Mouse (Mus musculus): ENCODE results near the gene Usp17la.
"Not testable (repeated sequence)": the region's sequence is repeated elsewhere in the genome, so short reads cannot be mapped to it uniquely, and the experiment has no call there.

The Usp17la gene

DNA sequence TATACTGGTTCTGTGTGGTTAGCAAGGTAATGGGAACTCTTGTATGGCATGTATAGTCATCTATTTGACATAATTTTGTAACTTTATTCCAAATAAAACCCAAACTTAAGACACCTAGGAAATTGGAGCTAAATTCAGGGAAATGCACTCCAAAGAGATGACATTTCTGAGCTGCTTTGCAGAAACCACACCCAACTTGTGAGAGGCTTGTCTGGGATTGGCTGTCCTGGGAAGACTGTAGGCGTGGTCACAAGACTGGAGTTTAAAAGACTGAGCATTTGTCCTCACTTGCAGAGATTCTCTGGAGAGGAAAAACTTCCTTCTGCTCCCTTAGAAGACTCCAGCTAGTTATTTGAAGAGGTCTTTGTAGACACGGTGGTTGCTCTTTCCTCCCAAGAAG lies at the start of gene Usp17la:
Gene Usp17la, plus strand, starts transcription at position 301 of the 400 bp plus-strand sequence.
- DNase-seq (ENCODE audit: low spot score) = not testable (repeated sequence)

DNA sequence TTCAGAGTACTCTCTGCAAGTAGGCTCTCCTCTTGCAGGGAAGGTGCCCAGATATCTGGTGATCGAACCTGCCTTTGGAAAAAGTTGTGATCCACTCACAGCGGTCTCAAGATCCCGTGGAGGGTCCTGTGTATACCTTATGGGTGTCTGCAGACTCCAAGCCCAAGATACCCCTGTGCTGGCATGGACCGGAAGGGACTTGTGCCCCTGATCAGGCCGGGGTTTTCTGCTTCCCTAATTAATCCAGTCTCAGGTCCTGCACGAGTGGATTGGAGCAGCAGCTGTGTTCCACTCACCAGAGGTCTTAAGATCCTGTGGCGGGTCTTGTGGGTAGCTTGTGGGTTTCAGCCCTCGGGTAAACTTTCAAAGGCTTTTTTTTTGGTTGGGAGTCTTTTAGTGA lies 46.5 kb upstream of the Usp17la start:
- DNase-seq (ENCODE audit: low spot score) = not testable (repeated sequence)

DNA sequence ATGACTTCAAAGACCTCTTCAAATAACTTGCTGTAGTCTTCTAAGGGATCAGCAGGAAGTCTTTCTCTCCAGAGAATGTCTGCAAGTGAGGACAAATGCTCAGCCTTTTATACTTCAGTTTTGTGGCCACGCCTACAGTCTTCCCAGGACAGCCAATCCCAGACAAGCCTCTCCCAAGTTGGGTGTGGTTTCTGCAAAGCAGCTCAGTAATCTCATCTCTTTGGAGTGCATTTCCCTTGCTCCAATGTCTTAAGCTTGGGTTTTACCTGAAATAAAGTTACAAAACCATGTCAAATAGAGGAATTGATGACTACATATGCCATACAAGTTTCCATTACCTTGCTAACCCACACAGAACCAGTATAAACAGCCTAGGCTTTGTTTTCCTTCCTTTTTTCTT lies 14.3 kb upstream of the Usp17la start, which contains the start of gene Usp17lb:
Gene Usp17lb, minus strand, starts transcription at position 101 of the 400 bp plus-strand sequence.
- DNase-seq (ENCODE audit: low spot score) = no peak

DNA sequence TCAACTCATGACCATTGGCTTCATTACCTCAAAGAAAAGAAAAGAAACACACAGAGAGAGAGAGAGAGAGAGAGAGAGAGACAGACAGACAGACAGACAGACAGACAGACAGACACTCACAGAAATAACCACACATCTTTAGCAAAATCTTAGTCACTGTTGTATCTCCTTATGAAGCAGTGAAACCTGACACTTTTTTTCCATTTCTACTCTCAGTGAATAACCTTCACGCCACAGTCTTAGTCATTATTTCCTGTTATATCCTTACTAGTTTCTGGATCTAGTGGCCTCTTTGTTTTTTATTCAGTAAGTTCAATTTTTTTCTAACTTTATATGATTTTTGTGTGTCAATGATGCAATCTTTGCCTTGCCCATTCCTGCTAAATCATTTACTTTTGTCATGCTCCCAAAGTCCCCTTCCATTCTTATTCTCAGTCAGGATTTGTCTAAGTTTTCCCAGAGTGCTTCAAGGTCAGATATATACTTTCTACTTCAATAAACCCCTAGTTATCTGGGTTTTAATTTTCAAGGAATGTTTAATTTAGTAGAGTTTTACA lies 13.0 kb upstream of the Usp17la start:
- DNase-seq (ENCODE audit: low spot score) = no peak

DNA sequence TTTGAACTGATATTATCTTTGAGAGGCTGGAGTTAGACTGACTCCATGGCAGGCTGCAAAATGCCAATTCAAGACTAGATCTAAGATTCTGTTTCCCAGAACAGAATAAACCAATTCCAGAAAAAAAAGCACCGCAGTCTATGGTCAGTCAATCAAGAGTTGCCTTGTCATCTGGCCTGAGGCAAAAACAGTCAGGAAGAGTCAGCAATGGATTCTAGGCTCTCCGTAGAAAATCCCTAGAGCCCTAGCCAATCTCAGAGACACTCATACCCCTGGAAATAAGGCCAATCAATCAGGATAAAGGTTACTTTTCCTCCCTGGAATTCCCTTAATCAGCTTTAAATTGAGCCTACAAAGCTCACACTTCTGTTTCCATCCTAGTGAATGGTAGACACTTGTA lies 5.3 kb upstream of the Usp17la start:
- not testable (repeated sequence) for DNase-seq (ENCODE audit: low spot score)

DNA sequence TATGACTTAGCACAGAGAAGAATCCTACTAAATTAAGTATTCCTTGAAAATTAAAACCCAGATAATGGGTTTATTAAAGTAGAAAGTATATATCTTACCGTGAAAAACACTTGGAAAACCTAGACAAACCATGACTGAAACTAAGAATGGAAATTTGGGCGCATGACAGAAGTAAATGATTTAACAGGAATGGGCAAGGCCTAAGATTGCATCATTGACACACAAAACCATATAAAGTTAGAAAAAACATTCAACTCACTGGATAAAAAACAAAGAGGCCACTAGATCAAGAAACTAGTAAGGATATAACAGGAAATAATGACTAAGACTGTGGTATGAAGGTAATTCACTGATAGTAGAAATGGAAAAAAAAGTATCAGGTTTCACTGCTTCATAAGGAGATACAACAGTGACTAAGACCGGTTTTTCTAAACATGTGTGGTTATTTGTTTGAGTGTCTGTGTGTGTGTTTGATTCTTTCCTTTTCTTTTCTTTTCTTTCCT lies 1.5 kb upstream of the Usp17la start:
- DNase-seq (ENCODE audit: low spot score) = no peak

DNA sequence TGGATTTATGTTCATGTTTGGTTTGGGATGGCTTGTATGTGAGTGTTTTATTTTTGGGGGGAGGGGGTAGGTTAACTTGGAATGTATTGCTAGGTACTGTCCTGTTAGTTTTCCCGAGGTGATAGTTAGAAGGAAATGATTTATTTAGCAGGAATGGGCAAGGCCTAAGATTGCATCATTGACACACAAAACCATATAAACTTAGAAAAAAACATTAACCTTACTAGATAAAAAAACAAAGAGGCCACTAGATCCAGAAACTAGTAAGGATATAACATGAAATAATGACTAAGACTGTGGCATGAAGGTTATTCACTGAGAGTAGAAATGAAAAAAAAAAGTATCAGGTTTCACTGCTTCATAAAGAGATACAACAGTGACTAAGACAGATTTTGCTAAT lies 874 bp downstream of the Usp17la start:
- no peak for DNase-seq (ENCODE audit: low spot score)

DNA sequence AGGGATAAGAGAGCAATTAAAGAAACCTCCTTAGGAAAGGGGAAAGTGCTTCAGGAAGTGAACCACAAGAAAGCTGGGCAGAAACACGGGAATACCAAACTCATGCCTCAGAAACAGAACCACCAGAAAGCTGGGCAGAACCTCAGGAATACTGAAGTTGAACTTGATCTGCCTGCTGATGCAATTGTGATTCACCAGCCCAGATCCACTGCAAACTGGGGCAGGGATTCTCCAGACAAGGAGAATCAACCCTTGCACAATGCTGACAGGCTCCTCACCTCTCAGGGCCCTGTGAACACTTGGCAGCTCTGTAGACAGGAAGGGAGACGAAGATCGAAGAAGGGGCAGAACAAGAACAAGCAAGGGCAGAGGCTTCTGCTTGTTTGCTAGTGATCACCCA lies 4.6 kb downstream of the Usp17la start:
- no peak for DNase-seq (ENCODE audit: low spot score)

DNA sequence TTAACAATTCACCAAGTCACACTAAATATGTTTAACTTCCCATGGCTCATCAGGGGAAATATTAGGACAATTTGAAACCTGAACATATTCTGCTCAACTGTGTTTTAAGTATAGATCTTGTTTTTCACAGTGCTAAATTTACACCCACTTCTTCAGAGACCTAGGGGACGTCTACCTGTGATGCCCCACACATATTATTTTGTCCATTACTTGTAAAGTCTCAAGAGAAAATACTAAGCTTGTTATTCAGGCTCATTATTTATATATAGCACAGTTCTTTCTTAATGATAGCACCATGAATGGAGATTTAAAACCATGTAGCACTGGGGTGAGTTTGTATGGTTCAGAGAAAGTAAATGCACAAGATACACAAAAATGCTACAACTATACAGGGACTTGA lies 20.9 kb downstream of the Usp17la start, which contains the start of gene Olfr665:
Gene Olfr665, plus strand, starts transcription at position 301 of the 400 bp plus-strand sequence.
- no peak for DNase-seq (ENCODE audit: low spot score)

DNA sequence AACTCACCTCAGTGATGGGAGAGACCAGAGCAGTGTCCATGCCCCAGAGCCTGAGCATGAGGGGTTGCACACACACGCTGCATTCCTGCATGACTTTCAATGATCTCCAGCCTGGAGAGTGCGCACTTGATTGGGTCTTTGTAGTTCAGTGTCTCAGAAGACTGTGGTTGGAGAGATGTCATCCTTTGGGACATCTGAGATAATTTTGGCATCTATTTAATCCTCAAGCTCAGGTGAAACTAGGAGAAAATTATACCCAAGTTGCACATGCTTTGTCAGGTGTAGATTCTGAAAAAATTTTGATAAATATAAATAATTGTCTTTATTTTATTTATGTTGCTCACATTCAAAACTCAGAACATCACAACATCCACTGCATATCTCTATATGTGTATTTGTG lies 39.0 kb downstream of the Usp17la start, which contains the start of gene Olfr666:
Gene Olfr666, minus strand, starts transcription at position 101 of the 400 bp plus-strand sequence.
- DNase-seq (ENCODE audit: low spot score) = no peak

Data from retina, embryonic 14.5 days (tissue).